Mouse (Mus musculus) layer of hippocampus, postnatal 36 days (tissue): ENCODE measurements around the gene Arsj. TPM values are rescaled to one million over a fixed set of nuclear protein-coding genes. Genes with fewer than 3 reads are reported as not detected.

Experiments used
- DNase-seq, 2 experiments: peaks; one replicate each; pipeline ENCODE4 v3.0.0; 2022
- total RNA-seq, 2 experiments: library from RNA; stranded (reverse); gene quantifications; 2 replicates each; pipeline ENCODE4 v1.2.3; 2021

The Arsj gene
- total RNA-seq, 2 experiments from 2014 or later = 3.0 TPM

DNA sequence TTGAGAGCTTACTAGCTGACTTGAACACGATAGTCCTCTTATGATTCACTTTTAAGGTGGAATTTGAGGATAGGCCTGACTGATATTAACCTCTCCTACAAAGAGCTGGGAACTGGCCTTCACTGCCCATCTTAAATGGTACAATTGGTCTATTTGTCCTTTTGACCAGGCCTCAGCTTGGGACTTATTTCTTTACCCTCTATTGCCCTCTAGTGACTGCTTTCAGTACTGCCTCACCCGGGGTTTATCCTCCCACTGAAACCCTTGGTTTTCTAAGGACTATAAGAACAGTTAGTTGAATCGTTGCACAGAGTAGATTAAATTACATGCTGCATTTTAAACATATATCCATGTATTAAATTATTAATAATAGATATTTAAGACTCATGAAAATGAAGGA lies 39.4 kb downstream of the Arsj start:
- DNase-seq = peak; percentile 28 to 72

DNA sequence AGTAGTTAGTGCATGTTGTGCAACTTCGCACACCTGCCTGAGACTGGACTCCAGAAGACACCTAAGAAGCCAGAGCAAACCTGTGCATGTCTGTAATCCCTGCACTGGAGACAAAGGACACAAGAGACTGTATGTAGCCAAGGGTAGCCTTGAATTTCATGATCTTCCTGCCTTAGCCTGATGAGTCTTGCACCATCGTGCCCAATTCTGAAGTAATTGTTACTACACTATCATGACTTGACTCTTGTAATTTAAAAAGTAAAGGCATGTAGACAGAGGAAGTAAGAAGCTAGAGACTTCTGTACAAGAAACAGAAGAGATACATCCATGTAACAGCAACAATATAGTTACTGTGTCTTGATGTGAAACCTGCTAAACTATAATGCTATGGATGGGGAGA lies 40.7 kb downstream of the Arsj start:
- no peak for DNase-seq

DNA sequence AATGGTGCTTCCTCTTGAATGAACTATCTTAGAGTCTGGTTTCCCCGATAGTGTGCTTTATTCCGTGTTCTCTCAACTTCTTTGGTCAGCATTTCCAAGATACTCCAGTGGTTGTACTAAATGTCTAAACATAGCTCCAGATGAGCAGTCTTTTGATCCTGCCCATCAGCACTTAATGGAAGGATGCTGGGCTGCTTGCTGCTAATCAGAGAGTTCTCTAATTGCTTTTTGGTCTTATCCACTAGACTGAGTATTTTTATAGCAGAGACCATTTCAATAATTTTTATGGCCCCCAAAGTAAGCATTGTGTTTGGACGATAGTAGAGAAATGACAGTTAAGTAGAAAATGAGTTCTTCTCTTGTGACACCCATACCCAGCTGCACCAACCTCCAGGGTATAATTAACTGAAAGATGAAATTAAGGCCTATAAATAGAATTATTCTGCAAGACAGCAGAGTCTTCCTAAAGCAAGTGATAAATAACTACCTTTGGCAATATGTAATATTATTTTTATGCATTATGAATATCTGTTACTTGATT lies 67.1 kb downstream of the Arsj start:
- DNase-seq = no peak

GRCm38 (mm10) chr3:126439331-126439730 lies 75.8 kb downstream of the Arsj start:
- DNase-seq = no peak

GRCm38 (mm10) chr3:126449058-126449457 lies 85.6 kb downstream of the Arsj start:
- DNase-seq = no peak

- no peak for DNase-seq
These were observed 86.0 kb downstream of the Arsj start for GRCm38 (mm10) chr3:126449515-126449914.

GRCm38 (mm10) chr3:126455787-126456482 lies 92.5 kb downstream of the Arsj start:
- DNase-seq = no peak

- no peak for DNase-seq
These were observed 99.8 kb downstream of the Arsj start for GRCm38 (mm10) chr3:126463119-126463815.

- no peak for DNase-seq
These were observed 100.8 kb downstream of the Arsj start for GRCm38 (mm10) chr3:126464262-126464661.

Other genes starting within 250 kb of the Arsj start
- gene Camk2d, start 232.6 kb downstream of the Arsj start, total RNA-seq = 10 to 100 TPM; 32.2 to 33.1 TPM